Mouse (Mus musculus) liver, adult 2 months (tissue): ENCODE results near the gene Gsk3a. TPM values are rescaled to one million over a fixed set of nuclear protein-coding genes. Genes with fewer than 3 reads are reported as not detected.
A peak's percentile ranks its signal among the peaks of the same experiment; 100 is the strongest.

Experiments used
- DNase-seq: peaks from one replicate; pipeline ENCODE4 v3.0.0-alpha.2; 2011; ENCODE audit warnings: low read depth, low spot score; ENCODE audit errors: extremely low read depth
- H3K27ac ChIP-seq: fragments of 200-500 bp; replicated peaks from 2 replicates; pipeline ENCODE4 v1.5.1; 2012; ENCODE audit warnings: low read depth, mild to moderate bottlenecking, control low read depth, inconsistent platforms, low read length; ENCODE audit not compliant: insufficient read depth
- H3K27me3 ChIP-seq: fragments of 200-500 bp; 2 replicates; pipeline ENCODE4 v1.6.1; 2012; ENCODE audit warnings: mild to moderate bottlenecking, moderate library complexity, low read length, inconsistent platforms; ENCODE audit not compliant: control insufficient read depth, insufficient read depth
- H3K36me3 ChIP-seq: fragments of 200-500 bp; 2 replicates; pipeline ENCODE4 v1.6.1; 2012; ENCODE audit warnings: low read length, inconsistent platforms; ENCODE audit not compliant: control insufficient read depth, insufficient read depth
- H3K4me1 ChIP-seq: fragments of 200-500 bp; 2 replicates; pipeline ENCODE4 v1.6.1; 2011; ENCODE audit warnings: low read length; ENCODE audit not compliant: control insufficient read depth, insufficient read depth
- H3K4me3 ChIP-seq: fragments of 200-500 bp; 2 replicates; pipeline ENCODE4 v1.5.1; 2011; ENCODE audit warnings: low read depth, mild to moderate bottlenecking, control low read depth, low read length, moderate library complexity; ENCODE audit not compliant: insufficient read depth
- H3K79me2 ChIP-seq: fragments of 200-500 bp; 2 replicates; pipeline ENCODE4 v1.6.1; 2012; ENCODE audit warnings: inconsistent platforms, mild to moderate bottlenecking, low read length, moderate library complexity; ENCODE audit not compliant: control insufficient read depth, insufficient read depth
- H3K9ac ChIP-seq: fragments of 200-500 bp; 2 replicates; pipeline ENCODE4 v1.6.1; 2012; ENCODE audit warnings: low read depth, mild to moderate bottlenecking, control low read depth, inconsistent platforms, low read length
- CTCF ChIP-seq: fragments of 200-500 bp; IDR thresholded peaks from 2 replicates; pipeline ENCODE4 v1.5.1; 2011; ENCODE audit warnings: low read depth, low read length, control low read depth
- POLR2A ChIP-seq: fragments of 200-500 bp; IDR thresholded peaks from 2 replicates; pipeline ENCODE4 v1.6.1; 2011; ENCODE audit warnings: low read length, control low read depth; ENCODE audit not compliant: insufficient read depth; ENCODE audit errors: extremely low read depth
- WGBS: fragments of 180-500 bp; shearing (Covaris S2); methylation state at CpG from one replicate; pipeline ENCODE4 v1.1.7; 2018; 5-methylcytosine and 5-hydroxymethylcytosine counted together
- polyA plus RNA-seq: library from polyadenylated mRNA; depleted of rRNA; stranded (reverse); fragments of >200 nt; gene quantifications from 2 replicates; pipeline ENCODE4 v1.2.3, GENCODE M21; 2012
- total RNA-seq: library from RNA; depleted of rRNA; stranded (reverse); fragments of >200 nt; gene quantifications from 2 replicates; pipeline ENCODE4 v1.2.3, GENCODE M21; 2014

Gene Gsk3a
- total and polyA plus RNA-seq, 2 experiments = 9.1 to 74.5 TPM

GRCm38 (mm10) chr7:25181814-25182213 lies 55.8 kb downstream of the Gsk3a start:
- H3K27me3 ChIP-seq = peaks cover 14% of the 10 kb centered on the region
- no peaks in the 10 kb centered on the region for H3K4me1 ChIP-seq
- TF ChIP-seq CTCF (no peak), POLR2A (no peak)
- no peak overlapping the region for H3K4me3 ChIP-seq
- no peak overlapping the region for H3K27ac ChIP-seq
- no peaks in the 10 kb centered on the region for H3K36me3 ChIP-seq
- H3K79me2 ChIP-seq = no peaks in the 10 kb centered on the region
- no peak for DNase-seq
- no peak overlapping the region for H3K9ac ChIP-seq
- 27% methylated on average over 21 of the region's 21 CpGs for WGBS

GRCm38 (mm10) chr7:25181331-25181790 lies 56.3 kb downstream of the Gsk3a start:
- no peak overlapping the region for H3K27ac ChIP-seq
- H3K36me3 ChIP-seq = no peaks in the 10 kb centered on the region
- TF ChIP-seq CTCF (peak; percentile 74), POLR2A (no peak)
- H3K9ac ChIP-seq = no peak overlapping the region
- WGBS = 5% methylated on average over 15 of the region's 15 CpGs
- H3K79me2 ChIP-seq = no peaks in the 10 kb centered on the region
- H3K27me3 ChIP-seq = peaks cover 15% of the 10 kb centered on the region
- no peaks in the 10 kb centered on the region for H3K4me1 ChIP-seq
- no peak for DNase-seq
- no peak overlapping the region for H3K4me3 ChIP-seq

DNA sequence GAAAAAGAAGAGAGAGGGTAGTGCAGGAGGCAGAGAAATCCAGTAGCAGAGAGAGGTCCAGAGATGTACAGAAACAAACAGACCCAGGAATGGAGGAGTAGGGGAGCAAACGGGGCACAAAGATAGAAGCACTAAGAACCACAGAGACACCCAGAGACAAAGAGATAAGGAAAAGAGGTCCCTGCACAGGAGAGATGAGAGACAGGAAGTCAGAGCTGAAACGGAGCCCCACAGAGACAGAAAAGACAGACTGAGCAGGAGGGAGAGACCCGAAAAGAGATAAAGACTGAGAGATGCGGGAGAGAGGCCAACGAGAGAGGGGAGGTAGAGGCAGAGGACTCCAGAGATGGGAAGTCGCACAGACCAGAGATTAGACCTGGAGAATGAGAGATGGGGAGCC lies 57.1 kb downstream of the Gsk3a start:
- no peaks in the 10 kb centered on the region for H3K4me1 ChIP-seq
- no peak overlapping the region for H3K27ac ChIP-seq
- no peak for DNase-seq
- no peak overlapping the region for H3K4me3 ChIP-seq
- no peaks in the 10 kb centered on the region for H3K36me3 ChIP-seq
- 17% methylated on average over 6 of the region's 6 CpGs for WGBS
- TF ChIP-seq CTCF (no peak), POLR2A (no peak)
- no peaks in the 10 kb centered on the region for H3K79me2 ChIP-seq
- peaks cover 15% of the 10 kb centered on the region for H3K27me3 ChIP-seq
- no peak overlapping the region for H3K9ac ChIP-seq

GRCm38 (mm10) chr7:25179606-25180161 lies 58.0 kb downstream of the Gsk3a start, which contains the start of gene Pou2f2:
Gene Pou2f2, minus strand, starts transcription at chr7:25179726.
- whole genome bisulfite sequencing = 2% methylated on average over 51 of the region's 56 CpGs
- H3K79me2 ChIP-seq = no peaks in the 10 kb centered on the region
- peak within 1 kb of the TSS; percentile 22; the same call in 1 of the 2 replicates for H3K4me3 ChIP-seq
- H3K27me3 ChIP-seq = peaks cover 15% of the 10 kb centered on the region
- no peaks in the 10 kb centered on the region for H3K36me3 ChIP-seq
- H3K27ac ChIP-seq = no peak within 1 kb of the TSS
- TF ChIP-seq CTCF = peak; percentile 30; the same call in 1 of the 2 replicates
- TF ChIP-seq POLR2A = no peak
- no peaks in the 10 kb centered on the region for H3K4me1 ChIP-seq
- DNase-seq = no peak
- H3K9ac ChIP-seq = 0 out of 2 replicates have a peak within 1 kb of the TSS, but pooled peaks have one; percentile 30

DNA sequence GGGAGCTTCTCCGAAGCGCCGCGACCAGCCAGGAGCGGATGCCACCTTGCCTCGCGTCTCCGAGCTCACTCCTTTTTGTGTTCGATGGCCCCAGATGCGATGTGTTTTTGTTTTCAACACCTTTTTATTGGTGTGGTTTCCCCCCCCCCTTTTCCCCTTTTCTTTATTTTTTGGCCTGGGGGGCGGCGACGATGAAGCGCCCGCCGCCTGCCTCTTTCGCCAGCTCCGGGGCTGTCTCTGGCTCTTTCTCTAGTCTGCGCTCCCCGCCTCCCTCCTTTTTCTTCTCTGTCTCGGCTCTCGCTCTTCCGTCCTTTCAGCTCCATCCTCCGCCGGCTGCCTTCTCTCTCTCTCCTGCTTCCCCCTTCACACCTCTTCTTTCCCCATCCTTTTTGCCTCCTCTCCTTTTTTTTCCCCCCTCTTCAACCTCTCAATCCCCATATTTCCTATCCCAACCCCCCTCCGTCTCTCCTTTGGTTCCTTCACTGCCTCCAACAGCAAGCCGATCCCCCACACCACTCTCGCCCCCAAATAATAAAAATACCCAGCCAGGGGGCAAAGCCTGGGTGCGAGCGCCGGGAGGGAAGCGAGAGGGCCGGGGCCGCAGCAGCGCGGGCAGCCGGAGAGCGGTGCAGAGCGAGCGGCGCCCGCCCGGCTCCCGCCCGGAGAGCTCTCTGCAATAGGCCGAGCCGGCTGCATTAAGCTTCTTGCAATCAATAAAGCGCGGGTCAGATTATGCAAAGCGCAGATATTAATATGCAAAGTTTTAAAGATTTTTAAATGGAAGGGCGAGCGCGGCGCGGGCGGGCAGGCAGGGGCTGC lies 58.7 kb downstream of the Gsk3a start:
- Histone ChIP-seq H3K27me3 (peaks cover 15% of the 10 kb centered on the region), H3K4me3 (no peak overlapping the region; the same call in 1 of the 2 replicates), H3K9ac (no peak overlapping the region), H3K27ac (no peak overlapping the region), H3K79me2 (no peaks in the 10 kb centered on the region), H3K4me1 (no peaks in the 10 kb centered on the region), H3K36me3 (no peaks in the 10 kb centered on the region)
- no peak for TF ChIP-seq POLR2A
- no peak for TF ChIP-seq CTCF
- 4% methylated on average over 56 of the region's 56 CpGs for WGBS
- no peak for DNase-seq
